Mouse (Mus musculus) stomach, postnatal 0 days (tissue): ENCODE results near the gene Wfdc15b. TPM values are rescaled to one million over a fixed set of nuclear protein-coding genes. Genes with fewer than 3 reads are reported as not detected.
"Not testable (repeated sequence)": the region's sequence is repeated elsewhere in the genome, so short reads cannot be mapped to it uniquely, and the experiment has no call there.

Experiments used
- ATAC-seq: fragments of 200-750 bp; cut with Nextera tagmentation; 2 replicates; pipeline ENCODE4 v1.8.0; 2017; ENCODE audit not compliant: low FRiP score, low TSS enrichment
- DNase-seq: peaks from one replicate; pipeline ENCODE4 v3.0.0-alpha.2; 2016; ENCODE audit warnings: low spot score
- H3K27ac ChIP-seq: fragments of 300-500 bp; sonication (generic); replicated peaks from 2 replicates; pipeline ENCODE4 v1.5.1; 2014; ENCODE audit warnings: mild to moderate bottlenecking, control low read depth
- H3K27me3 ChIP-seq: fragments of 300-500 bp; sonication (generic); 2 replicates; pipeline ENCODE4 v1.6.1; 2014; ENCODE audit warnings: low read length; ENCODE audit not compliant: control insufficient read depth, insufficient read depth
- H3K36me3 ChIP-seq: fragments of 300-500 bp; sonication (generic); 2 replicates; pipeline ENCODE4 v1.6.1; 2014; ENCODE audit warnings: low read length, mixed read lengths; ENCODE audit not compliant: control insufficient read depth, insufficient read depth
- H3K4me1 ChIP-seq: fragments of 300-500 bp; sonication (generic); replicated peaks from 2 replicates; pipeline ENCODE4 v1.6.1; 2014; ENCODE audit warnings: antibody characterized with exemption; ENCODE audit not compliant: control insufficient read depth, insufficient read depth
- H3K4me2 ChIP-seq: fragments of 300-500 bp; sonication (generic); replicated peaks from 2 replicates; pipeline ENCODE4 v1.6.1; 2014; ENCODE audit warnings: low read depth, mild to moderate bottlenecking, control low read depth, moderate library complexity
- H3K4me3 ChIP-seq: fragments of 300-500 bp; sonication (generic); 2 replicates; pipeline ENCODE4 v1.5.1; 2014; ENCODE audit warnings: low read depth, low read length, control low read depth
- H3K9ac ChIP-seq: fragments of 300-500 bp; sonication (generic); 2 replicates; pipeline ENCODE4 v1.6.1; 2014; ENCODE audit warnings: mild to moderate bottlenecking, low read length, control low read depth, mixed read lengths
- H3K9me3 ChIP-seq: fragments of 300-500 bp; sonication (generic); 2 replicates; pipeline ENCODE4 v1.6.1; 2016; ENCODE audit warnings: low read length; ENCODE audit not compliant: control insufficient read depth
- CTCF ChIP-seq: IDR thresholded peaks from 2 replicates; pipeline ENCODE4 v1.5.1; 2016; ENCODE audit warnings: antibody characterized with exemption, low read depth, mild to moderate bottlenecking, moderate library complexity
- EP300 ChIP-seq: optimal IDR thresholded peaks from 2 replicates; pipeline ENCODE3; 2016; ENCODE audit warnings: antibody characterized with exemption
- WGBS: fragments of 180-500 bp; shearing (Covaris S2); extraction: QIAGEN DNeasy Blood & Tissue Kit; methylation state at CpG from one replicate; pipeline ENCODE4 v1.1.7; 2014; 5-methylcytosine and 5-hydroxymethylcytosine counted together
- polyA plus RNA-seq: library from polyadenylated mRNA; unstranded; fragments of >200 nt; fragmentation: Nextera tagmentation; extraction: Ambion mirVana; gene quantifications from 2 replicates; pipeline ENCODE4 v1.2.1, GENCODE M21; 2015

Wfdc15b gene
- polyA plus RNA-seq, 1 experiment from 2014 or later, result 16.2 TPM

- no peak overlapping the region for H3K4me2 ChIP-seq
- no peak overlapping the region for H3K9ac ChIP-seq
- H3K27me3 ChIP-seq, result no peaks in the 10 kb centered on the region
- TF ChIP-seq CTCF, result no peak
- no peak for TF ChIP-seq EP300
- no peaks in the 10 kb centered on the region for H3K4me1 ChIP-seq
- H3K9me3 ChIP-seq, result no peaks in the 10 kb centered on the region
- ATAC-seq, result no peak
- H3K36me3 ChIP-seq, result no peaks in the 10 kb centered on the region
- no peak overlapping the region for H3K27ac ChIP-seq
- WGBS, result 80% methylated on average over 5 of the region's 5 CpGs
- DNase-seq, result no peak
- no peak overlapping the region for H3K4me3 ChIP-seq
These were observed 8.7 kb downstream of the Wfdc15b start for GRCm38 (mm10) chr2:164212711-164213110.

- DNase-seq, result no peak
- no peaks in the 10 kb centered on the region for H3K9me3 ChIP-seq
- no peak overlapping the region for H3K9ac ChIP-seq
- no peaks in the 10 kb centered on the region for H3K27me3 ChIP-seq
- no peak for TF ChIP-seq CTCF
- no peak for TF ChIP-seq EP300
- no peak for ATAC-seq
- no peak overlapping the region for H3K4me3 ChIP-seq
- no peaks in the 10 kb centered on the region for H3K36me3 ChIP-seq
- no peak overlapping the region for H3K4me2 ChIP-seq
- H3K4me1 ChIP-seq, result no peaks in the 10 kb centered on the region
- WGBS, result 81% methylated on average over 4 of the region's 4 CpGs
- H3K27ac ChIP-seq, result no peak overlapping the region
These were observed 10.6 kb downstream of the Wfdc15b start for GRCm38 (mm10) chr2:164210892-164211291.

DNA sequence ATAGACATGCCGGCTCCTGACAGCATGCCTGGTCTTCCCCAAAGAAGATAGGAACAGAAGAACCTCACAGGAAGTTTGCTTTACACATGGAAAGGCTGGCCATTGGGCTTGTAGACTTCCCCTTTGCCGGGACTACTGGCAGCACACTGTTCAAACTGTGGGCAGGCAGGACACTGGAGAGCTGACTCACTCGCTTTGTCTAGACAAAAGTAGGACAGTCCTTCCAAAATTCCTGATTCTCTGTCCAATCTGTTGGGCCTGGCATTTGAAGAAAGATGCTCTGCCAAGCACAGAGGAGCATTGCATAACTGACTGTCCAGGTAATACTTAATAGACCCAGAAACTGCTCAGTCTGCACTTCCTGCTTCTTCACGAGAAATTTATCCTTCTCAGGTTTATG, 14.8 kb downstream of the Wfdc15b start:
- WGBS, result 62% methylated on average over 4 of the region's 4 CpGs
- no peak overlapping the region for H3K9ac ChIP-seq
- TF ChIP-seq CTCF (no peak), EP300 (no peak)
- no peak overlapping the region for H3K4me2 ChIP-seq
- H3K9me3 ChIP-seq, result no peaks in the 10 kb centered on the region
- no peak overlapping the region for H3K27ac ChIP-seq
- H3K36me3 ChIP-seq, result no peaks in the 10 kb centered on the region
- no peaks in the 10 kb centered on the region for H3K27me3 ChIP-seq
- no peak overlapping the region for H3K4me3 ChIP-seq
- no peak for ATAC-seq
- H3K4me1 ChIP-seq, result no peaks in the 10 kb centered on the region
- DNase-seq, result no peak

DNA sequence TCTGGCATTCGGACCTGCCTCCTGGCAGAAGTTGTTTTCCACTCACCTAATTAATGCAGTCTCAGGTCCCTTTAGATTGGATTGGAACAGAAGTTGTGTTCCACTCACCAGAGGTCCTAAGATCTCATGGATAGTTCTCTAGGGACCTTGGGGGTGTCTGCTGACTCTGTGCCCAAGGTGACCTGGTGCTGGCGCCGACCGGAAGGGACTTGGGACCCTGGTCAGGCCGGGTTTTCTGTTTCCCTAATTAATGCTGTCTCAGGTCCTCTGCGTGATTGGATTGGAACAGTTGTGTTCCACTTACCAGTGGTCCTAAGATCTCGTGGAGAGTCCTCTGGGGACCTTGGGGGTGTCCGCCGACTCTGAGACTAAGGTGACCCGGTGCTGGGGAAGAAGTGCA, 15.4 kb downstream of the Wfdc15b start:
- H3K4me2 ChIP-seq, H3K27me3 ChIP-seq, H3K27ac ChIP-seq, H3K9me3 ChIP-seq, ATAC-seq, DNase-seq, H3K36me3 ChIP-seq, H3K4me3 ChIP-seq, H3K9ac ChIP-seq, H3K4me1 ChIP-seq: not testable (repeated sequence)
- WGBS, result 94% methylated on average over 10 of the region's 10 CpGs

- Histone ChIP-seq H3K9me3 (no peaks in the 10 kb centered on the region), H3K27me3 (no peaks in the 10 kb centered on the region)
These were observed 21.7 kb downstream of the Wfdc15b start, which contains the start of gene Wfdc15a for GRCm38 (mm10) chr2:164199626-164200327. TSS of gene Wfdc15a (minus strand) at chr2:164200130.

GRCm38 (mm10) chr2:164196700-164196990, 24.8 kb downstream of the Wfdc15b start:
- Histone ChIP-seq H3K4me1 (no peaks in the 10 kb centered on the region), H3K9ac (no peak overlapping the region), H3K9me3 (no peaks in the 10 kb centered on the region), H3K4me2 (no peak overlapping the region), H3K4me3 (no peak overlapping the region), H3K36me3 (no peaks in the 10 kb centered on the region), H3K27me3 (no peaks in the 10 kb centered on the region), H3K27ac (no peak overlapping the region)
- no peak for DNase-seq
- 71% methylated on average over 5 of the region's 5 CpGs for WGBS
- TF ChIP-seq CTCF, result no peak
- peak; percentile 88 for ATAC-seq

More at GRCm38 (mm10) chr2:164199626-164200327, 21.7 kb downstream of the Wfdc15b start, which contains the start of gene Wfdc15a:
- no peak for DNase-seq
- no peaks in the 10 kb centered on the region for H3K4me1 ChIP-seq
- 83% methylated on average over 20 of the region's 20 CpGs for WGBS
- no peak within 1 kb of the TSS for H3K4me2 ChIP-seq
- ATAC-seq, result no peak
- H3K9ac ChIP-seq, result no peak within 1 kb of the TSS
- H3K27ac ChIP-seq, result no peak within 1 kb of the TSS
- no peak within 1 kb of the TSS for H3K4me3 ChIP-seq
- no peaks in the 10 kb centered on the region for H3K36me3 ChIP-seq
- TF ChIP-seq CTCF (no peak), EP300 (no peak)
